Mouse (Mus musculus) adrenal gland, adult 8-10 months (tissue): ENCODE measurements at regions not wholly inside any gene's neighbourhood (a gene's known extent, or its start where the extent isn't known, plus 50 kb on each side); places are given as distances from the start of the nearest gene placed in this dataset.
A peak's percentile ranks its signal among the peaks of the same experiment; 100 is the strongest.

Experiments used
- DNase-seq: peaks from one replicate; pipeline ENCODE4 v3.0.0; 2022

DNA sequence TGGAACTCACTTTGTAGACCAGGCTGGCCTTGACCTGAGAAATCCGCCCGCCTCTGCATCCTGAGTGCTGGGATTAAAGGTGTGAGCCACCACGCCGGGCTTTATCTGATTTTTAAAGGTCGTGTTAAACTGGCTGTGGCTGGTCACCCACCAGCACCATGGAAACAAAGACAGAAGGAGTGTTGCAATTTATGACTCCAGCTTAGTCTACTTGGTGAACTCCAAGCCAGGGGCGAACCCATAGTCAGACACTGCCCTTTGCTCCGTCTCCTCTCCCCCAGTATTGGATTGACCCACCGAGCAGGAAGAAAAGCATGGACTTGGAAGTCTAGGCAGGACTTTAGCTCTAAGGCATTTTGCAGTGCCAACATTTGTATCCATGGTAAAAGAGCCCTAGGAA, 86.5 kb upstream of the Fam3c start:
- DNase-seq: no peak

DNA sequence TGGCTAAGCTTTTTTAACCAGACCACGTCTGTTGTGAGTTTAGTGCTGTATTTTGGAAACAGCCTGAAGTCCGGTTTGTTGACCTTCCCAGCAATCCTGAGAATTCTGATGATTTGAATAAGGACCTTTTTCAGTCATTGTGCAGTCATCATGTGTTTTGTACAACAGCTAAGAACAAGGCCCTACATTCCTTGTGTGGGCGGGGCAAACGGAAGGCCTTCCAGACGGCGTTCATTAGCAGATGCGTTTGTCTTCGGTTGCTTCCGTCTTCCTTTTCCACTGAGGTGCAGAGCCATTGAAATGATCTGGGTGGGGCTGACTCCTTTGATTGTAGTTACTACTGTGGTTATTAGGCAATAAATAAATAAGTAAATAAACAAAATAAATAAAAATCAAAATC, 83.8 kb upstream of the Fam3c start:
- DNase-seq: no peak

DNA sequence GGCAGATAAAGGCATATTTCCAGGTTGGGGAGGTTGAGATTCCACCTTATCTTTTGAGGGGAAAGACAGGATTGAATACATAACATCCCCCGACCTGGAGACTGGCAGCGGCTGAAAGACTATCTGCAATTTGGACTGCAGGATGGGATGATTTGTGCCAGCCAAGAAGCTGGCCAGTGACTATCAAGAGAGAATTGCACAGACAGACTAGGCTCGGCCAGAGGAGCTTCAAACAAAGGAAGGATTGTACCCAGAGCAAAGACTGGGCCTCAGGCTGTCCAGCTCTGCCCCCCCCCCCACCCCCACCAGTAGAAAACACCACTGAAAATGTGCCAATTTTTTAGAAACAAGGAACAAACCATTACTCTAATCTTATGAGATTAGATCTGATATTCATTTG, 73.0 kb upstream of the Fam3c start:
- no peak for DNase-seq

DNA sequence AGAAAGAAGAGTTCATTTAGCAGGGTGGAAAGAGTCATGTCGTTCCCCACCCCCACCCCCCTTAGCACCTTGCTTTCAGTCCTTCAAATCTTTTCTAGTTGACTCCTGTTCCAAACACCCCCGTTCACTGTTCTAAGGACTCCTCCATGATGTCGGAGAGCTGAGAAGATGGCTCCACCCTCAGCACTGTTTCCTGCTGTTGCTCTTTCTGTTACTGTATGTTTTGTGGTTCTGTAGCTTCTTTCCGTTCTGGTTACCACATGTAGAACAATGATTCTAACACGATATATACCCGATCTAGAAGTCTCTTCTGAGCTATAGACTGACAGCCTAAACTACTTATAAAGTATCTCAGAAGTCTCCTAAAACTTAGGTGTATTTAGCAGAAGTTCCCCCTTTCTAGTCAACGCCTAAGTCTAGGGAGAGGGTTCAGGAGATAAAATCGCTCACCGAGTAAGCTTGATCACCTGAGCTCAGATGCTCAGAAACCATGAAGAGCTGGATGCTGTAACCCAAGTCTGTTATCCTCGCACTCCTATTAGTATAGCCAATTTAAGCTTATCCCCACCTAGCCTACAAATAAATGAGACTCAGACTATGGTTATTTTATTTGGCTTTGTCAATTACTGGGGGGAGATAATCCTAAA, 68.2 kb upstream of the Fam3c start:
- DNase-seq: no peak

DNA sequence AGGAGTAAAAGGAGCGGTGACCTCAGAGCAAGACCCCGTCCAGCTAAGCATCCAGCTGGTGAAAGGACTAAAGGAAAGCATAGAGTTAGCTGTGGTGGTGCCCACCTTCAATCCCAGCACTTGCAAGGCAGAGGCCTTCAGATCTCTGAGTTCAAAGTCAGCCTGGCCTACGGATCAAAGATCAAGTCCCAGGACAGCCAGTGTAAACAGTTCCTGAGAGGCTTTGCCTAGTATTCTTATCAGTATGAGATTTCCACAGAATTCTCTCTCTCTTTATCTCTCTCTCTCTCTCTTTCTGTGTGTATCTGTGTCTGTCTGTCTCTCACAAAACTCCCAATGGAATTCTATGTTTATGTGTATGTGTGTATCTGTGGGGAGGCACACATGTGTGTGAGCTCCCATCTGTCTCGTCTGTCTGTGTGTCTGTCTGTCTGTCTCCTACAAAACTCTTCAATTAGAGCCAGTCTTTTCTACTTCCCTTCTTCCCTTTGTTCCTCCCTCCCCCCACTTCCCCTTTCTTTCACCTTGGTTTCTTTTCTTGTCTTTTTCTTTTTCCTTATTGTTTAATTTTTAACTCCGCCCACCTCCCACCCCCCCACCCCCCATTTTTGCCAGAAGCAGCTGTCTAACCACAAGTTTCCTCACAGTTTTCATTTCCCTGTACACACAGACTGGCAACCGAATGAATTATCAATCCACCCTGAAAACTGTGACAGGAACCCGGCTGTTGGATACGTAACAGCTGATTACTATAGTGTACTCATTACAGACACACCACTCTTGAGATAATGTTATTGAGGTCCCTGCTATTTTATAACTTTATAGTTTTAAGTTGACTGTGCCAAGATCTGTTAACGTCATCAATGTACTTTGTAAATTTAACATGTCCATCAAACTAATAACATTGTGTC, 67.3 kb upstream of the Fam3c start:
- DNase-seq: no peak

DNA sequence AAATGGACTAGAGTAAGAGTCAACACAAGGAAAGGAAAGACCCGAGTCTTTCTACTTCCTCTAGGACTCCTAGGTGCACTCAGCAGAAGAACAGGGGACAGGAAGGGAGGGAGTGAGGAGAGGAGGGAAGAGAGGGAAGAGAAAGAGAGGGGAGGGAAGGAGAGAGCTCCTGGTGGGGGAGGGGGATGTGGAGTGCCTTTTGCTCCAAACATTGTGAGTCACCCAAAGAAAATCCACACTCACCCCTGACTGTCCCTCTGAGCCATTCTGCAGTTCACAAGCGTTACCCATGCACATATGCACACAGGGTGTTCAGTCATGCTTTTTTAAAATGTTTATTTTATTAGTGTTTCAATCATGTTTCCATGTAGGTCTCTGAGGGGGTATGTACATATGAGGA, 65.5 kb upstream of the Fam3c start:
- DNase-seq: no peak

DNA sequence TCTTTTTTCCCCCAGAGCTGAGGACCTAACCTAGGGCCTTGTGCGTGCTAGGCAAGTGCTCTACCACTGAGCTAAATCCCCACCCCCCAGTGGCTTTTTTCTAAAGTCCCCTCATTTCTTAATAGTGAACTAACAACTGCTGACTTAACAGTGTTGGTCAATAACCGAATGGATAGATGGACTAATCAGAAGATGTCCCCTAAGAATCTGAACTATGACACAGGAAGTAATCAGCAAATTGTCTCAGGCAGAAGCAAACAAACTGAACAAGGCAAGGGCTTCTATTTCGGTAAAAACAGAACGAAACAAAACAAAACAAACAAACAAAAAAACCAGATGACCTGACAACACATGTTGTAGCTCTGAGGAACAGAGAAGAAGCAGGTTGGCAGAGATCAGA, 62.2 kb upstream of the Fam3c start:
- no peak for DNase-seq

DNA sequence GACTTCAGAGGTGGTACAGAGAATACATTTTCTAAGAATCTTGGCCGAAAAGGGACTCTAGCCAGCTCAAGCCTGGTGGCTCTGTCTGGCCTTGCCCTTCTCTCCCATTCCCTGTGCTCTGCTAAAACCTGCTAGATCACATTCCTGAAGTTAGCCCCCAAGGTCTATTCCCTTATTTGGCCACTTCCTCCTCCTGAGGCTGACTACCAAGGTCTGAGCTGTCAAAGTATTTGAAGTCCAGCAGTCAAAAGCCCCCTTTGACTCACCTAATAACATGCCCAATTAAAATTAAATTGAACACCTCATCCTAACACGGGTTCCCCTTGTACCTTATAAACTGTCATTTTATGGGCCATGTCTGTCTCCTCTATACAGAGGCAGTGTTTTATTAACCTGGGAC, 61.1 kb upstream of the Fam3c start:
- peak; percentile 48 for DNase-seq

DNA sequence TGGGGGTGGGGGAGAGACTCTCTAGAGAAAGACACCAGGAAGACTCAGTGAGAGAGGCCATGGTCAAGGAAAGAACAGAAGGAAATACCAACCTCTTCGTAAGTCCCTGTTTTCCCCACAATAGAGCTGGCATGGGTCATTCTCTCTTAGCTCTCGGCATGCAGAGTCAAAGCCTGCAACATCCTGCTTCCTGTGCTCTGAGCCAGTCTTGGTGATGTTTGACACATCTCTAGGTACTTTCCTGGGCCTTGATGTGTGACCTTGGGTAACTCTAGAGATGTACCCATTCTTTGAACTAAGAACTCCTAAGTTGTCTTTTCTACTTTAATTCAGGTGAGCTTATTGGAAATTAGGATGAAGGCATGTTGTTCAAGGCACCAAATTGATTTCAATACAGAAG, 55.8 kb upstream of the Fam3c start:
- no peak for DNase-seq

DNA sequence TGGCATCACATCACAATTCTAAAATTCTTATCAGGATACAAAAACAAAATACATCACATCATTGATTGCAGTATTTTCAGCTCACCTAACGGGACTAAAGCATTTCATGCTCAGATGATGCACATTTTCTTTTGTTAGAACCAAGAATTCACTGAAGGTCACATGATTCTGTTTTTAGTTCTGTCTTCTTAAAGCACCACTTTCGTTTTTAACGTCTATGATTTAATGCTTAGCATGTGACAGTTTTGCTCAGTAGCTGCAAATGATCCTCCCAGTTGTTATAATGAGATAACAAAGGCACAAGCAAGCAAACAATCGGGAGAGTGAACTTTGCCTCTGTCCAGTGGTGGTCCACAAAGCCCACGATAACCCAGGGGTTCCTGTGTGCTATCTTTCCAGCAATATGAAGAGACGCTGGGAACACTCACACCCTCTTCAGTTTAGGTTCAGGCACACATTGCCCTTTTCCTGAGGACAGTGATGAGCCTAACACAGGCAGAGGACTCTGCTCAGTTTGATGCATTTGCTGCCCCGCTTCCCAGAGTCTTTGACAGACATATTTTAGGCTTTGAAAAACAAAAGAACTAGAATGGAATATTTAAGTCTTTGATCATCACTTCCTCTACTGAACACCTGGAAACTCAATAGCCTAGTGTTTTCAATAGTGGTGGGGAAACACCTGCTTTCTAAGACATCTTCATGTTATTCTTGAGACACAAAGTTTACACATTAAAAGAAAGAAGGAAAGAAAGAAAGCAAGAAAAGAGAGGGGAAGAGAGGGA, 53.0 kb upstream of the Fam3c start:
- no peak for DNase-seq
